Mouse (Mus musculus) heart, embryonic 15.5 days (tissue): ENCODE results near the gene Myof. TPM values are rescaled to one million over a fixed set of nuclear protein-coding genes. Genes with fewer than 3 reads are reported as not detected.
A peak's percentile ranks its signal among the peaks of the same experiment; 100 is the strongest.

Experiments used
- ATAC-seq: fragments of 200-750 bp; cut with Nextera tagmentation; replicated peaks from 2 replicates; pipeline ENCODE4 v1.8.0; 2017; ENCODE audit warnings: low read depth, moderate TSS enrichment; ENCODE audit not compliant: insufficient number of reproducible peaks, insufficient read depth, low FRiP score
- H3K27ac ChIP-seq: fragments of 300-500 bp; sonication (generic); 2 replicates; pipeline ENCODE4 v1.5.1; 2015; ENCODE audit warnings: mild to moderate bottlenecking, inconsistent platforms
- H3K27me3 ChIP-seq: fragments of 300-500 bp; sonication (generic); 2 replicates; pipeline ENCODE4 v1.6.1; 2015; ENCODE audit warnings: inconsistent platforms
- H3K36me3 ChIP-seq: fragments of 300-500 bp; sonication (generic); 2 replicates; pipeline ENCODE4 v1.6.1; 2015; ENCODE audit warnings: mild to moderate bottlenecking, inconsistent platforms
- H3K4me1 ChIP-seq: fragments of 300-500 bp; sonication (generic); replicated peaks from 2 replicates; pipeline ENCODE4 v1.6.1; 2015; ENCODE audit warnings: inconsistent platforms
- H3K4me2 ChIP-seq: fragments of 300-500 bp; sonication (generic); 2 replicates; pipeline ENCODE4 v1.6.1; 2015; ENCODE audit warnings: inconsistent platforms, mild to moderate bottlenecking, moderate library complexity
- H3K4me3 ChIP-seq: fragments of 300-500 bp; sonication (generic); 2 replicates; pipeline ENCODE4 v1.5.1; 2015; ENCODE audit warnings: mild to moderate bottlenecking, inconsistent platforms
- H3K9ac ChIP-seq: fragments of 300-500 bp; sonication (generic); 2 replicates; pipeline ENCODE4 v1.6.1; 2015; ENCODE audit warnings: mild to moderate bottlenecking, inconsistent platforms
- H3K9me3 ChIP-seq: fragments of 300-500 bp; sonication (generic); replicated peaks from 2 replicates; pipeline ENCODE4 v1.6.1; 2016; ENCODE audit warnings: inconsistent platforms
- WGBS: fragments of 180-500 bp; shearing (Covaris S2); methylation state at CpG from one replicate; pipeline ENCODE4 v1.1.7; 2015; ENCODE audit warnings: mixed read lengths; 5-methylcytosine and 5-hydroxymethylcytosine counted together
- polyA plus RNA-seq: library from polyadenylated mRNA; unstranded; fragments of >200 nt; fragmentation: Nextera tagmentation; extraction: Ambion mirVana; gene quantifications from 2 replicates; pipeline ENCODE4 v1.2.1, GENCODE M21; 2015

Myof gene
- polyA plus RNA-seq, 1 experiment from 2014 or later: 5.5 TPM

DNA sequence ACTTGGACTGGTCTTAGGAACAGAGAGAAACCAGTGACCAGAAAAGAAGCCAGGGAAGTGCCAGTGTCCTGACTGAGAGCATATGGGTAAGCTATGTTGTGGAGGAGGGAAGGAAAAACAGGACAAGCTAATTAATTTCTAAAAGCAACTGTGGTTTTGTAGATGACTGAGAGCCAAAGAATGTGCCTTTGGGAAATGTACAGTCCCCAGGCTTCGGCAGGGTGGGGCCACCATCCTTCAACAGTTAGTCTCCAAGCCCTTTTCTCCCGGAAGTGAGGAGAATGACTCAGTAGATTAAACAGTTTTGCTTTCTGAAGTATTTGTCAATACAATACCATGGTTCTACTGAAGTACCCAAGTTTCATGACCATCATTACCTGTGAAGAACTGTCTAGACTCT, 5.1 kb downstream of the Myof start:
- H3K4me1 ChIP-seq: peaks cover 6% of the 10 kb centered on the region
- no peaks in the 10 kb centered on the region for H3K36me3 ChIP-seq
- H3K27ac ChIP-seq: no peak overlapping the region
- no peak overlapping the region for H3K4me3 ChIP-seq
- H3K9ac ChIP-seq: no peak overlapping the region
- H3K4me2 ChIP-seq: no peak overlapping the region
- 0 out of 2 replicates have a peak, but pooled peaks cover 5% of the 10 kb centered on the region for H3K27me3 ChIP-seq
- H3K9me3 ChIP-seq: no peaks in the 10 kb centered on the region
- 56% methylated on average over 2 of the region's 2 CpGs for WGBS
- ATAC-seq: no peak

DNA sequence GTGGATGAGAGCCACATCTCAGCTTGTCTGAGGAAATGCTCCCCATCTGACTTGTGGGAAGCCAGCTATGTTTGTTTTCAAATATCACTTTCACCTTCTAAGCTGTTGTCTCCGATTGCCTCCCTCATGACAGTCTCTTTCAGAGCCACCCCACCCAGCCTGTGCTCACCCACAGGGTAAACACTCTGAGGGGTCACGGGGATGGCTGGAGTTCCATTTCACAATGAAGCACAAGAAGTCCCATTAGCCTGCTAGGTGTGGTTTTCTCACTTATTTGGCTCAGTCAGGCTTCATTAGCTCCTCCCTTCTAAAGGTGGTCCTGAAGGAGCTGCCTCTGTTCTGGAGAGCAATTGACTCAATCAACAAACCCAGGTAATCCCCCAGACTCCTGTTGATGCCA, 7.6 kb downstream of the Myof start:
- no peak for ATAC-seq
- peaks cover 4% of the 10 kb centered on the region for H3K4me1 ChIP-seq
- H3K4me2 ChIP-seq: no peak overlapping the region
- H3K9me3 ChIP-seq: no peaks in the 10 kb centered on the region
- H3K36me3 ChIP-seq: no peaks in the 10 kb centered on the region
- WGBS: 66% methylated on average over 2 of the region's 2 CpGs
- 0 out of 2 replicates have a peak, but pooled peaks cover 4% of the 10 kb centered on the region for H3K27me3 ChIP-seq
- no peak overlapping the region for H3K27ac ChIP-seq
- H3K9ac ChIP-seq: no peak overlapping the region
- H3K4me3 ChIP-seq: no peak overlapping the region

DNA sequence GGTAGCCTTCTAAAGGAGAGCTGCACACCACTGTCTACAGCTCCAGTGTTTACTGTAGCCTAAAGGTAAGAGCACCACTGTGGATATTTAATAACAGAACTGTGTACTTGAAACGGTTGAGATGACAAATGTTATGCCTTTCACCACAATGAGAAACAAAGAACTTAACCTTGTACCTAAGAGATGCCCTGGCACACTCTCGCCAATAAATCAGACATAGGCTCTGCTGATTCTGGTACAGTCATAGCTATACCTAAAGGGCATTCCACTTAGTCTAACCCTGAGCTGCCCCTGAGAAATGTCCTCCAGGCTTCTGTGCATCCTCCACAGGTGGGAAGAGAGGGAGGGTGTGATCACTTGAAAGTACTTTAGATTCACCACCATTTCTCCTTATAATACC, 8.7 kb downstream of the Myof start:
- no peak overlapping the region for H3K4me3 ChIP-seq
- H3K4me2 ChIP-seq: no peak overlapping the region
- no peak overlapping the region for H3K9ac ChIP-seq
- H3K9me3 ChIP-seq: no peaks in the 10 kb centered on the region
- no peaks in the 10 kb centered on the region for H3K36me3 ChIP-seq
- no peak for ATAC-seq
- H3K27ac ChIP-seq: no peak overlapping the region
- 0 out of 2 replicates have a peak, but pooled peaks cover 4% of the 10 kb centered on the region for H3K27me3 ChIP-seq
- H3K4me1 ChIP-seq: peaks cover 11% of the 10 kb centered on the region
- WGBS: 70% methylated on average over 2 of the region's 2 CpGs

DNA sequence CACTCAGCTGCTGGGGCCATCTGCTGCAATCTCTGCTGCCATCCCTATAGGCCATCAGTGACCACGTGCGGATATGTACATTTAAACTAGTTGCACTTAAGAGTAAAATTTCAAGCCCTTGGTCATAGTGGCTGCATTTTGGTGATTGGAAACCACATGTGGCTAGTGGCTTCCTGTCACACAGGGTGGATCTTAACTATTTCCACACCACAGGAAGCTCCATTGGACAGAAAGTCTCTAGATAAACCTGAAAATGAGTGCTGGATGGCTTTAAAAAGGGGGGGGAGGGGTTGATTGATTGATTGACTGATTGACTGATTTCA, 9.7 kb downstream of the Myof start:
- no peak overlapping the region for H3K9ac ChIP-seq
- 84% methylated on average over 2 of the region's 2 CpGs for WGBS
- H3K9me3 ChIP-seq: no peaks in the 10 kb centered on the region
- H3K36me3 ChIP-seq: no peaks in the 10 kb centered on the region
- H3K4me1 ChIP-seq: peaks cover 11% of the 10 kb centered on the region
- no peak overlapping the region for H3K4me2 ChIP-seq
- H3K27ac ChIP-seq: no peak overlapping the region
- H3K4me3 ChIP-seq: no peak overlapping the region
- no peak for ATAC-seq
- H3K27me3 ChIP-seq: 0 out of 2 replicates have a peak, but pooled peaks cover 4% of the 10 kb centered on the region

DNA sequence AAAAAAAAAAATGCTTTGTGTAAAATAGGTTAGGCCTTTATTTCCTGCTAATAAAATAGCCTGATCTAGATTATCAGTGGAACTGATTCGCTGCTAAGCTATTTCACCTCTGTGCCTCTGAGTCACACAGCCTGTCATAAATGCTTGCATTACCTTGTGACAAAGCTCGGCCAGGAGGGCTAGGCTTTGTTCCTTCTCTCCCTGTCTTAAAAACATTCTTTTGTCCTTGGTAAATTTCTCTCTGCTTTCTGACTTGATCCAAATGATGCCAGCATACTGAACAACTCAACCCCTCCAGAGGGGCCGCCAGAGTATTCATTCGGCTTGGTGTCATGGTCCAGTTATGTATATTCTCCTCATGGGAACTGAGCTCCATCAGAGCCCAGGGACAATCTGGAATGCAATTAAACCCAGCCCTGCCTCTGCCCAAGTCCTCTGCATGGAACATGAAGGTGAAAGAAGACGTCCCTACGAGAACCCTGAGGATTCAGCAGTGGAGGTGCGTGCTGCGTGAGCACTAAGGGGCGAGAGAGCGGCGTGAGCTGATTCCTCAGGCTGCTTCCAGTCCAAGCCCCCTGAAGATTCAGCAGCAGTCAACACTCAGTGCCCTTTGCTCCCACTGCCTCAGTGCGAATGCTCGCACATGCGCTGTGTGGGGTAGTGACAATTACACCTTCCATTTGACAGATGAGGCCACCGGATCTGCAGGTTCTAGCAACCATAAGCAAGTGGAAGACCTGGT, 10.2 kb downstream of the Myof start:
- no peak overlapping the region for H3K4me2 ChIP-seq
- 0 out of 2 replicates have a peak, but pooled peaks cover 4% of the 10 kb centered on the region for H3K27me3 ChIP-seq
- H3K4me3 ChIP-seq: no peak overlapping the region
- no peak overlapping the region for H3K27ac ChIP-seq
- H3K9ac ChIP-seq: no peak overlapping the region
- no peak for ATAC-seq
- 72% methylated on average over 15 of the region's 15 CpGs for WGBS
- peaks cover 13% of the 10 kb centered on the region for H3K4me1 ChIP-seq
- H3K36me3 ChIP-seq: no peaks in the 10 kb centered on the region
- no peaks in the 10 kb centered on the region for H3K9me3 ChIP-seq

DNA sequence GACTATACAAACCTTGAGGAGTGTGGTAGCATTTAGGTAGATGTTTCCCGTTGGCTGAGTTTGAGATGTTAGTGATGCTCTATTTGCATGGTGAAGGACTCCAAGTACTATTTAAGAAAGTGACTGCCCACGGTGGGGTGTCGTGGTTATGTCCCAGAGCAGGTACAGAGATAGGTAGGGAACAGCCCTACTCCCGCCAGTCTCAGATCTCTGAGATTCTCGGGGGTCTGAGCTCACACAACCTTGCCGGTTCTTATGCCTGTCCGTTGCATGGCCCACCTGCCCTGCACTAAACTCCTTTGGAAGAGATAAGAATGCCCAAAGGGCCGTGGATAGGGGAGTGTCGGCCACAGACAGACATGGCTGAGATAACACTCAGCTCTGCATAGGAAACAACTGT, 12.2 kb downstream of the Myof start:
- Histone ChIP-seq H3K27ac (no peak overlapping the region), H3K36me3 (no peaks in the 10 kb centered on the region), H3K9ac (no peak overlapping the region), H3K4me3 (no peak overlapping the region), H3K27me3 (0 out of 2 replicates have a peak, but pooled peaks cover 4% of the 10 kb centered on the region), H3K4me1 (peaks cover 31% of the 10 kb centered on the region), H3K4me2 (peak overlapping the region; percentile 22), H3K9me3 (no peaks in the 10 kb centered on the region)
- ATAC-seq: no peak
- WGBS: 44% methylated on average over 9 of the region's 9 CpGs

DNA sequence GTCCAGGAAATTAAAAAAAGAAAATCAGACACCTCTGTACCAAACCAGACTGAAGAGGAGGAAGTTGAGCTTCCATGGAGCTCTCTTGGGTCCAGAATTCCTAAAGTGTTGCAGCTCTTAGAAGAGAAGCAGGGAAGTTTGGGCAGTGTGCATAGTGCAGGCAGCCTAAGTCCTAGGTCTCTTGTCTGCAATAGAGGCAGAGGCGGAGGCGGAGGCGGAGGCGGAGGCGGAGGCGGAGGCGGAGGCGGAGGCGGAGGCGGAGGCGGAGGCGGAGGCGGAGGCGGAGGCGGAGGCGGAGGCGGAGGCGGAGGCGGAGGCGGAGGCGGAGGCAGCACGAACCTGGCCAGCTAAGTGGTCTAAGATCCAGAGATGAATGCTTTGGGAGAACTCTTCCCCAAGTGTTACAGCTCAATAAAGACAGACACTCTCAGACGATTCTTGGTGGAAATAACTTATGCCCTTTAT, 12.7 kb downstream of the Myof start:
- Histone ChIP-seq H3K27me3 (0 out of 2 replicates have a peak, but pooled peaks cover 4% of the 10 kb centered on the region), H3K36me3 (no peaks in the 10 kb centered on the region), H3K4me2 (peak overlapping the region; percentile 22), H3K9me3 (no peaks in the 10 kb centered on the region), H3K9ac (no peak overlapping the region), H3K4me1 (peaks cover 35% of the 10 kb centered on the region), H3K4me3 (no peak overlapping the region), H3K27ac (peak overlapping the region; percentile 31; the same call in 1 of the 2 replicates)
- WGBS: under 1% methylated on average over 8 of the region's 23 CpGs
- no peak for ATAC-seq

DNA sequence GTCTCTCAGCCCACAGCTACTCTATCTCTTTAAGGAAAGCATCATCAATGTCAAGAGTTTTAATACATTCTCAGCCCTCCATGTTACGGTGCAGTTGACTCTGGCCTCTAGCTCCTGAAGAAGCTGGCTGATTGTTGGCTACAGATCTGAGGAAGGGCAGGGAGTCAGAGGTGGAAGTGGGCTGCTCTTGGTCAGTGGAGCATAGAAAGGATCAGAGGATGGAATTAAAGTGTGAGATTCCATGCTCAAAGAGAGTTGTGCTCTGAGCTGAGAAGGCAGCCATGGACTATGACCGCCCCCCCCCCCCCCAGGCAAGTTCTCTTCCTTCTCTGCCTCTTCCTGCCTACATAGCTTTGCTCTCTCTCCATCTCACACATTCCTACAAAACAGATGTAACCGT, 13.5 kb downstream of the Myof start:
- no peak for ATAC-seq

DNA sequence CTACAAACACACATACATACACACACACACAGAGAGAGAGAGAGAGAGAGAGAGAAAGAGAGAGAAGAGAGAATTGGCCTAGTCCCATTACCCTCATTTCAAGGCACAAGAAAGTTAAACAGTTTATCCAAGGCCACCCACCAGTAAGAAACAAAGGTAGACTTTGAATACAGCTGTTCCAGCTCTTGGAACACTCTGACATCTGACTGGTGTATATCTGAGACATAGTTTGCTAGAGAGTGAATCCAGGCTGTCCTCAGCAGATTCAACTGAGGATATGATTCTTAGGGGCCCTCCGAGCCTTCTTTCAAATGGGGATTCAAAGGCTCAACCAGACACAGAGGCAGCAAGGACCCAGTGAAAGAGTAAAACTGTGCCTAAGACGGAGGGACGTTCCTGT, 14.1 kb downstream of the Myof start:
- H3K9me3 ChIP-seq: no peaks in the 10 kb centered on the region
- ATAC-seq: no peak
- no peak overlapping the region for H3K4me3 ChIP-seq
- whole genome bisulfite sequencing: 78% methylated on average over 3 of the region's 3 CpGs
- 0 out of 2 replicates have a peak, but pooled peaks cover 4% of the 10 kb centered on the region for H3K27me3 ChIP-seq
- peaks cover 46% of the 10 kb centered on the region for H3K4me1 ChIP-seq
- H3K4me2 ChIP-seq: no peak overlapping the region
- H3K27ac ChIP-seq: peak overlapping the region; percentile 31; the same call in 1 of the 2 replicates
- H3K36me3 ChIP-seq: no peaks in the 10 kb centered on the region
- no peak overlapping the region for H3K9ac ChIP-seq

More for the DNA sequence above, 13.5 kb downstream of the Myof start:
- Histone ChIP-seq H3K4me2 (peak overlapping the region; percentile 27; the same call in 1 of the 2 replicates), H3K9me3 (no peaks in the 10 kb centered on the region), H3K27me3 (0 out of 2 replicates have a peak, but pooled peaks cover 4% of the 10 kb centered on the region), H3K4me1 (peaks cover 44% of the 10 kb centered on the region), H3K27ac (peak overlapping the region; percentile 31; the same call in 1 of the 2 replicates), H3K4me3 (no peak overlapping the region), H3K36me3 (no peaks in the 10 kb centered on the region), H3K9ac (no peak overlapping the region)
- WGBS: 62% methylated on average over 3 of the region's 3 CpGs

DNA sequence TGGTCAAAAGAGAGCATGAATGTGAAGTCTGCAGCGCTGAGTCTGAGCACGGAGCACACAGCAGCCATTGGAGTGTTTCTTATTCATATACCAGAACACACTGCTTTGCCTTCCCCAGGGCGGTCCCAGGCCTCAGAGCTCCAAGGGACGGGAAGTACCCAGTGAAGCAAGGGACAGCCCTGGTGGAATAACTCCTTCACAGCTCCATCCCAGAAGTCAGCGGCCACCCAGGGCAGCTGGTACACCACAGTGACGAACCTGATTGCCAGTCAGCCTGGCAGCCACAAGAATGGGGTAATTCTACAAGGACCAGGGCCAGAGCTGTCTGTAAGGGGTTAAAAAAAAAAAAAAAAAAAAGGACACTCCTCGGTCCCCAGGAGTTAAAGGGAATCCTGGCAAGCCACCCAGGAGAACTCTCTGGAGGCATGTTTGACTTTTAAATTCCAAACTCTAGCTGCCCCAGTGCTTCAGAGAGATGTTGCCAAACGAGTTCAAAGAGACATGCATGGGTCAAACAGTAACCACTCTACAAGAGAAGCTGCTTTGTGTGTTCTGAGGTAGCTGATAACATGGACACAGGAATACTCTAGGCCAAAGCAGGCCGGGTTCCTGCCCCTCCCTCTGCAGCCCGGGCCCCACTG, 15.4 kb downstream of the Myof start:
- Histone ChIP-seq H3K9me3 (no peaks in the 10 kb centered on the region), H3K27me3 (0 out of 2 replicates have a peak, but pooled peaks cover 4% of the 10 kb centered on the region), H3K4me1 (peaks cover 47% of the 10 kb centered on the region), H3K27ac (peak overlapping the region; percentile 34), H3K9ac (no peak overlapping the region), H3K4me3 (no peak overlapping the region), H3K36me3 (no peaks in the 10 kb centered on the region), H3K4me2 (no peak overlapping the region)
- WGBS: 49% methylated on average over 10 of the region's 10 CpGs
- no peak for ATAC-seq

DNA sequence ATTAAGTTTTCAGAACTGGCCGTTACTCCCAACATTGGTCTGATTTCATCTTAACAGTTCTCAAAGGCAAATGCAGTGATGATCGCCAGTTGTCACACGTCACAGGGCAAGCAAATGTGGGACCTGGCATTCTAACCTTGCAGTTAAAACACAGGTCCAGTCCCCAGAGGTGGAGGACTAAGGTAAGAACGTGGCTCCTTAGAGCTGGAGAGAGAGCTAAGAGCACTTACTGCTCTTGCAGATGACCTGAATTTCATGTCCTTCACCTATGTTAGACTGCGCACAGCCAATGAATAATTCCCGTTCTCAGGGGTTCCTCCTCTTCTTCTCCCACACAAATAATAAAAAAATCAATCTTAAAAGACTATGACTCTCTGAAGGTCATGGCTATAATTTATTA, 16.0 kb downstream of the Myof start:
- H3K36me3 ChIP-seq: no peaks in the 10 kb centered on the region
- ATAC-seq: no peak
- H3K9ac ChIP-seq: no peak overlapping the region
- WGBS: 81% methylated on average over 6 of the region's 6 CpGs
- no peak overlapping the region for H3K4me3 ChIP-seq
- H3K4me2 ChIP-seq: no peak overlapping the region
- peak overlapping the region; percentile 34 for H3K27ac ChIP-seq
- peaks cover 49% of the 10 kb centered on the region for H3K4me1 ChIP-seq
- H3K9me3 ChIP-seq: no peaks in the 10 kb centered on the region
- 0 out of 2 replicates have a peak, but pooled peaks cover 4% of the 10 kb centered on the region for H3K27me3 ChIP-seq
